Mouse (Mus musculus): ENCODE data around the gene Cryl1.

DNA sequence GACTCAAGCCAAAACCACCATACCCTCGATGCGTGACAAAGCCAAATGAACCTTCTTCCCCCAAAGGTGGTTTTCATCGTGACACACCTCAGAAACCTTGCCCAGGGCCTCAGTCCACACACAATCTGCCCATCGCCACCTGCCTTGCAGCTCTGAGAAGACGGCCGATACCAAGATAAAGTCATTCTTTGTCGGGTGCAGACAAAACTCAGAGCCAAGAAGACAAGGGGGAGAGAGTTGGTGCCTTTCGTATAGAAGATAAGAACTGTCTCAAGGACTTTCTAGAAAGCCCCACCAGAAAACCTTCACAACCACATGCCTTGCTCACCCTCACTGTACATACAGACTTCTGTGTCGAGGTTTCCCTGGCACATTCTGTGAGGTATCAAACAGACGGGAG lies 48.4 kb downstream of the Cryl1 start:
- no peak for TF ChIP-seq CTCF (IDR thresholded peaks at IDR 0.05; ENCODE audit: low read depth, low read length)
- no peak for TF ChIP-seq POLR2AphosphoS5 (IDR thresholded peaks at IDR 0.05; ENCODE audit: insufficient replicate concordance, low read depth, low read length)
- no peak for TF ChIP-seq TAL1 (conservative IDR thresholded peaks at IDR 0.05; ENCODE audit: low read depth, low read length)
- no peak for TF ChIP-seq GATA1 (IDR thresholded peaks at IDR 0.05; ENCODE audit: borderline replicate concordance, low read length)
- no peak for TF ChIP-seq GATA2 (IDR thresholded peaks at IDR 0.05; ENCODE audit: borderline replicate concordance, low read depth, low read length)

All from G1E (cell line).